Mouse (Mus musculus): ENCODE data around the gene Mylk3.

Gene Mylk3

GRCm38 (mm10) chr8:85386205-85386604 lies at the start of gene Mylk3:
Gene Mylk3 (minus strand): TSS chr8:85386345.
- CTCF ChIA-PET, result no interaction called here

DNA sequence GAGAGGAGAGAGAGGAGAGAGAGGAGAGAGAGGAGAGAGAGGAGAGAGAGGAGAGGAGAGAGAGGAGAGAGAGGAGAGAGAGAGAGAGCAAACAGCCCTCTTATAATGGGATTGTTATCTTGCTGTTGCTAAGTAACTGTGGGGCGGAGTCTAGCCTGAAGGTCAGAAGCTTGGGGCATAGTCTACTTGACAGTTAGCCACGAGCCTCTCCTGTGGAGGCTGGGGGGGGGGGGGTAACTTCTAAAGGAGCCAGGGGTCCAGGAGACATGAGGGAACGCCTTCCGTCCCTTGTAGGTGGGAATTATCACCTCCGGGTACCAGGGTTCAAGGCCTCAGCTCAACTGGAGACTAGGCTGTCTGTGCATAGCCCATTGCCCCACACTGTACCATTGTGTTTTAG lies 49.6 kb upstream of the Mylk3 start:
- CTCF ChIA-PET, result no interaction called here

DNA sequence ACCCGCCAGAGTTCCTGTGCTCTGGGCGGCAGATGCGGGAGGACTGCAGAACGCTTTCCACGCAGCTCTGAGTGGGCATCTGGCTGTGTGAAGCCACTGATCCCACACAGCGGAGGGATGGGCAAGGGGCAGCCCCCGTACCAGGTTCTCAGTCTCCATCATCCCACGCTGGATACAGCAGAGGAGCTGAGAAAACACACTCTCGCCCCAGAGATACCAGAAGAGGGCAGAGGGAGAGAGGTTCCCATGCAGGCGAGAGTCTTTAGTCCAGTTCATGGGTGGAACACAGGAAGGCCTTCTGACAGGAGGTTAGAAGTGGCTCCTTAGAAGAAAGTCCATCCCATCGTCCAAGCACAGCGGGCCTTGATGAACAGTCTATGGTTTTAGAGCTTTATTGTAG lies 48.7 kb upstream of the Mylk3 start:
- CTCF ChIA-PET, result no interaction called here

- CTCF ChIA-PET, result interaction anchor here (0.6 kb wide), 1 partner anchor 25 kb away, joined by 7 read pairs; no protein-coding TSS in a partner anchor
Observed at GRCm38 (mm10) chr8:85433017-85433393, 46.9 kb upstream of the Mylk3 start.

- CTCF ChIA-PET, result interaction anchor here (0.6 kb wide), 1 partner anchor 24 kb away, joined by 7 read pairs; no protein-coding TSS in a partner anchor
Observed at GRCm38 (mm10) chr8:85432168-85433016, 46.2 kb upstream of the Mylk3 start, which contains the start of gene 4921524J17Rik. Gene 4921524J17Rik (minus strand): TSS chr8:85432833.

DNA sequence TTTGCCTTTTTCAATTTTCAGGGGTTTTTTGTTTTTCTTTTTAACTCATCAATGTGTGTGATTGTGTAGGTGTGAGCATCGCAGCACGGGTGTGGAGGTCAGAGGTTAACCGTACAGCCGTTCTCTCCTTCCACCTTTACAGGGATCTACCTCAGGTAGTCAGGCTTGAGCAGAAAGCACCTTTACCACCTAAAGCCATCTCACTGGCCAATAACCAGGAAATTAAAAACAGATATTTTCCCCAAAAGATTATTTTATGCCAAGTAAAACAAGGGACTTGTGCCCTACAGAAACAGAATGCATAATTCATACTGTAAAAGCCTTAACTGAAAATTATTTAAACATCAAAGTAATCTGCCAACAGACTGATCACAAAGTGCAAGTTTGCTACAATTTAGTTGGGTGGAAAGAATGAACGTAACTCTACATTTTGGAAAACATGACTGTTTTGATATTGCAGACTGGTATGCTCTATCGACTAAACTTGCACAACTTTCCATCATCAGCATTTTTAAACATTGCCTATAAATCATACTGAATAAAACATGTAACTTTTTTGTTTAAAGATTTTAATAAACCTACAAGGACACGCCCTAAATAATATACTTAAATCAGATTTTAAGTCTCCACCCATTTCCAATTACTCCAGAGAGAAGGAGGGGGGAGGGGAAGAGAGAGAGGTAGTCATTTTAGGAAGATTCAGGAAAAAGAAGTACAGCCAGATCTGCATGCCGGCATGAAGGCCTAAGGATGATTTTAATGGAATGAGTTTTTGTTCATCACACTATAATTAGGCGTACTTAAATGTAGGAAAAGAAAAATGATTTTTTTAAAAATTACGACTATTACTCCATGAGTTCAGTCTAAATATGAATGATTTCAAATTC lies 45.4 kb upstream of the Mylk3 start:
- CTCF ChIA-PET, result no interaction called here

DNA sequence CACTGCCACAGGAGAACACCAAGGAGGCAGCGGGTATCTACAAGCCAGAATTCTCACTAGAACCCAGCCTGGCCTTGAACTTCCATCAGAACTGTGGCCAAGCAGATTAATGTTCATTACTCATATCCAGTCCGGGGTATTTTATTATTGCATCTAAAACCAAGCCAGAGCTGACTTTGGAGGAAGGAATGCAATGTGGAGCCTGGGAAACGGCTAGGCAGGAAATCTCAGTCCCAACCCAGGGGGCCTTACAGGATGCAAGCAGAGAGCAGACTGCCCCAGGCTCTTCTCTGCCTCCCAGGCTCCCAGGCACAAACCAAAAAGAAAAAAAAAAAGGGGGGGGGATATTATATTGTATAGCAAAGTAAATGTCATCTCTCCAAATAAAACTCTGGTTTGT lies 44.7 kb upstream of the Mylk3 start:
- CTCF ChIA-PET, result no interaction called here

DNA sequence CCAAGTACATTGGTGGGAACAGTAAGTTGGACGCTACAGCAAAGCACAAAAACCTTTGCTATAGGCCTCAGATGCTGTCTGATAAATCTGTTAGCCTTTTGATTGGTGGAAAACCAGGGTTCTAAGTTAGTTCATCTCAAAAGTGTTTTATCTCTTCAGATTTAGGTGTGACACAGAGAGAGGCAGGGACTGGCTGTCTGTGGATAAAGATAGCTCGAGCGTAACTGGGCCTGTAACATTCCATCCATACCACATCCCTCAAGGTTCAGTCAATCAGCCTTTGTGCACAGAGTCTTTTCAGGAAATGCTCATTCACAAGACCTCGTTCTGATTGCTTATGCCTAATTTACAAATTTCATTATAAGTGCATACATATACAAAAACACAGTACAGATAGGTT lies 43.1 kb upstream of the Mylk3 start:
- CTCF ChIA-PET, result no interaction called here

GRCm38 (mm10) chr8:85427026-85427425 lies 40.9 kb upstream of the Mylk3 start:
- CTCF ChIA-PET, result interaction anchor here (0.6 kb wide), 1 partner anchor 470 kb away, joined by 3 read pairs; no protein-coding TSS in a partner anchor

DNA sequence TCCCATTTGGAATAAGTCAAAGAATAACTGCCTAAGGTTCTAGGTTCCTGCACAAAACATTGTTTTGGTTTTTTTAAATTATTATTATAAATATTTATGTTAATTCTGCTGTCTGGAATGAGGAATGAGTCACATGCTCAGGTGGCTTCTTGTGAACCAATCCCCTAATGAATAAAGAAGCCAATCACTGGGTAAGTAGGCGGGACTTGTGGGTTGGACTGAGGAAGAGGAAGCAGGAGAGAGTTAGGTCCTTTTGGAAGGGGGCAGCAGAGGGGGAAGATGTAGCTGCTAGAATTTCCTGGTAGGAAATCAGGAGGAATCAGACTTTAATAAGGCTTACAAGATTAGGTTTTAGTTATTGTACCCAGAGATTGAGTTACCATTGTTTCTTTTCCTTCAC lies 35.2 kb upstream of the Mylk3 start:
- CTCF ChIA-PET, result no interaction called here

DNA sequence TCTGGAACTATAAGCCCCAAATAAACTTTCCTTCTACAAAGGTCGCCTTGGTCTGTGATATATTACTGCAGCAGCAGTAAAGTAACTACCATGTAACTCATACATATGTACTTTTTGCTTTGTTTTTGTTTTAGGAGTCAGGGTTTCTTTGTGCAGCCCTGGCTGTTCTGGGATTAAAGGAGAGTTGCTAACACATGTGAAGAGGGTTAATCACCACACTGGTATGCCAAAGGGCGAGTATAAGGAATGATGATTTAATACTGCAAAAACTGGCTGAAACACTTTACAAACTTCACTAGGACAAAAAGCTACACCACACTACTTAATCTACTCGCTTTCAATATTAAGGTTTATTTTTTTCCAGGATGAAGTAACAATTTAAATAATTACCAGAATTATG lies 22.4 kb upstream of the Mylk3 start:
- CTCF ChIA-PET, result interaction anchor here (0.6 to 0.7 kb wide), 2 partner anchors 24 to 53 kb away, joined by 7 to 14 read pairs; no protein-coding TSS in a partner anchor

DNA sequence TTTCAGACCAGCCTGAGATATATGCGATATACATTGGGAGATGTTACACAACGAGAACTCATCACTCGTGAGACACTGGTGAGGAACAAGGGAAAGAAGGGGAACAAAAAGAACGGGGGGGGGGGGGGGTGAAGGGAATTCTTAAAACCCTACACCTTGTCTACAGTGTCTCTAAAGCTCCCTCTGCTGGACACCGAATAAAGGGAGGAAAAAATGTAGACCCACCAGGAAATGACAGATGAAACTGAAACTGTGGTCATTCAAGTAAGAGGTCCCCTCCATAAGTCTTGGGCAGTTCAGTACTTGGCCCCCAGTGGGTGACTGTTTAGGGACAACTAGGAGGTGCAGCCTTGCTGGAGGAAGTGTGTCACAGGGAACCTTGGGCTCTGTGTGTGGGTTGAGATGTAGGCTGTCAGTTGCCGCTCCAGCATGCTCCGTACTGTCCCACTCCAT lies 21.9 kb upstream of the Mylk3 start:
- CTCF ChIA-PET, result interaction anchor here (0.6 to 0.7 kb wide), 3 partner anchors 25 to 1395 kb away, joined by 7 to 14 read pairs (median 7); no protein-coding TSS in a partner anchor

GRCm38 (mm10) chr8:85405961-85406360 lies 19.8 kb upstream of the Mylk3 start:
- CTCF ChIA-PET, result no interaction called here

- CTCF ChIA-PET, result no interaction called here
Observed at GRCm38 (mm10) chr8:85405418-85405817, 19.3 kb upstream of the Mylk3 start.

- CTCF ChIA-PET, result interaction anchor here (0.6 kb wide), 1 partner anchor 87 kb away, joined by 3 read pairs; no protein-coding TSS in a partner anchor
Observed at GRCm38 (mm10) chr8:85398548-85398947, 12.4 kb upstream of the Mylk3 start.

DNA sequence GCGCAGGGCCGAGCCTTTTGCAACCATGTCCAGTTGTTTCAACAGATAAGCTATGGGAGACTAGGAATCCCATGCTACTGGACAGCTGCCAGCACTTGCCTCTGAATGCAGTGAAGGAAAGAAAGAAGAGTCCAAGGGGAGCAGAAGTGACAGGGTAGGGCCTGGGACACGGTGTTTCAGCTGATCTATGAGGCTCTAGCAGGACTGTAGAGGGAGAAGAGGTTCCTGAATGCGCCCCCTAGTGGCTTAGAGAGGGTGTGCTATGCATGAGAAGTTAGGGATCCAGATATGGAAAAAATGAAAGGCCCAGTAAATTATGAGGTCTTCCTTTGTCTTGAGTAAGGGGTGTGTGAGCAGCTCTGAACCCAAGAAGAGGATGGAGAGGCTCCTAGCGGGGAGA lies 11.4 kb upstream of the Mylk3 start:
- CTCF ChIA-PET, result interaction anchor here (0.5 kb wide), 1 partner anchor 320 kb away, joined by 3 read pairs; no protein-coding TSS in a partner anchor

DNA sequence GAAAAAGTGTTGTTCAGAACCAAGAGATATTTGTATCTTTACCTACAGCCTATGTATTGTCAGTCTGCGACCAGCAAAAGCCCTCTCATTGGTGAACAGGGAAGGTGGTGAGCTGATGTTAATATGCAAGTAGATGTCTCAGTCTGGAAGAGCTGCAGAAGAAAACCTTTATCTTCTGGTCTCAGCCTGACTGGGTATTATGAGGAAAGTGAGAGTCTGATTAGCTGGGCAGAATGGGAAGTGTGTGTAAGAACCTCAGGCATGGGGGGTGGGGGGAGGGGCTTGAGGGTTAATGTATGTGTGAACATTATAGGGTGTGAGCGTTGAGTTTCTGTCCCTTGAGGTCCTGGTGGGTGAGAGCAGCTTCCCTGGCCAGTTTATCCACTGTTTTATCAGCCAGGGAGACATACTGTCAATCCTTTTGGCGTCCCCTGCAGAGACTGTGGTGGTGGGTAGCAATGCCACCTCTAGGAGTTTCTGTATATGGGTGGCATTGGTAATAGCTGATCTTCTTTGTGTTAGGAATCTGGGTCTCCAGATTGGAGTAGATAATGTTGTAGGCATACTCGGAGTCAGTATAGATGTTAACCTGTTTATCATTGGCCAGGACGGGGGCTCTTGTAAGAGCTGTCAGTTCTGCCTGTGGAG lies 10.4 kb upstream of the Mylk3 start:
- CTCF ChIA-PET, result no interaction called here

DNA sequence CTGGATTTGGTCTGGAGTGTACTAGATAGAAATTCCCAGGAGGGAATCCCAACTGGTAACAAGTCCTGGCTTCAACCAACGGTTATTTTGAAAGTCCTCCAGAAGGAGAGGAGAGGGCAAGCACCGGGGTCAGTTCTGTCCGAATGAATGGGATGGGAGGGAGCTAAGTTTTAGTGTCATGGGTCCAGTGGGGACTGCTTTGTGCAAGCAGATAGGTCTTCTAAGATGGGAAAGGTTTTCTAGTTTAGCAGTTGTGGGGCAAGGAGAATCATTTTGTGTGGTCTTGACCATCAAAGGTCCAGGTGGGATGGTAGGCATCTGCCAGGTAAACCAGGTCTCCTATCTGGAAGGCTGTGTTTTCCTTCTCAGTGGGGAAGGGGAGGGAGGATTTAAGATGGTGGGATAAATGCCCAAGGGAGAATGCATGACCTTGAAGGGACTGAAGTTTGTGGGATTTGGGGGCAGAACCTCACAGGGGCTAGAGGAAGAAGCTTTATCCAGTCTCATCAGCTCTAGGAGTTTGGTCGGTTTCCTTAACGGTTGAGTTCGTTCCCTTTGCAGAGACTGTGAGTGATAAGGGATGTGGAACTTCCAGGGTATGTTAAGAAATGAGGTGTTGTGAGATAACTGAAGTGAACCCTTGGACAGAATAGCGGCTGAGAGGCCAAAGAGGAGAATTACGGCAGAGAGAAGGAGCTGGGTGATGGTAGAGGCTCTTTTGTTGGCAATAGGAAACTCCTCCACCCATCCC lies 9.7 kb upstream of the Mylk3 start:
- CTCF ChIA-PET, result no interaction called here

DNA sequence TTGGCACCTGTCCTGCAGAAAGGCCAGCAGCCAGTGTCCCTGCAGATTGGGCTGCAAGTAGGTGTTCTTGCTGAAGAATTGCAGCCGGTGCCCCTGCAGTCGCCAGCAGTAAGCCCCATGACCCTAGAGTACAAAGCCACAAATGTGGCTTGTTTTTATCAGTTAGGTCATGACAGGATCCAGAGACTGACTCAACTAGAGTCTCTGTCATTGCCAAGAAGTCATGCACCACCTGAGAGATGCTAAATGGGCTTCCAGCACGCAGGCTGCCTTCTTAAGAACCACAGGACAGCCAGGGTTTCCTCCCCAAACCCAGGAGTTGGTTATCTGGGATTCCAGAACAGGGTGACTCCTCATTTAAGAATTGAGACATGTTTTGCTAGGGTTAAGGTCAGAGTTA lies 8.9 kb upstream of the Mylk3 start:
- CTCF ChIA-PET, result no interaction called here

DNA sequence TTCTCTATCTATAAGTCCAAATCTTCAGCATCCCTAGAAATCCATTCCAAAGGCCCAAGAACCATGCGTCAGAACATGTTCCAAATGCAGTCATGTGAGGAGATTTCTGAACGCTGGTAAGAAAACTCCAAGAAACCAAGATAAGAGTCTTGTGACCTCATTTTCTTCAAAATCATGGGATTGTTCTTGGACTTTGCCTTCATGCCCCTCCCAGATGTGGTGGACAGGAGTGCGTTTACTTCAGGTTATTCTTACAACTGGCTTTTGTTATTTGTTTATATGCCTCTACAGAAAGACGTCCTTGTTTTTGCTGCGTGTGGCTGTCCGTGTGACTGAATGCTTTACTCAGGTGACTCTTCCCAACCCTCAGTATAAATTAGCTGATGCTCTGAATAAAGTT lies 7.1 kb upstream of the Mylk3 start:
- CTCF ChIA-PET, result interaction anchor here (0.5 kb wide), 1 partner anchor 1228 kb away, joined by 5 read pairs; no protein-coding TSS in a partner anchor

DNA sequence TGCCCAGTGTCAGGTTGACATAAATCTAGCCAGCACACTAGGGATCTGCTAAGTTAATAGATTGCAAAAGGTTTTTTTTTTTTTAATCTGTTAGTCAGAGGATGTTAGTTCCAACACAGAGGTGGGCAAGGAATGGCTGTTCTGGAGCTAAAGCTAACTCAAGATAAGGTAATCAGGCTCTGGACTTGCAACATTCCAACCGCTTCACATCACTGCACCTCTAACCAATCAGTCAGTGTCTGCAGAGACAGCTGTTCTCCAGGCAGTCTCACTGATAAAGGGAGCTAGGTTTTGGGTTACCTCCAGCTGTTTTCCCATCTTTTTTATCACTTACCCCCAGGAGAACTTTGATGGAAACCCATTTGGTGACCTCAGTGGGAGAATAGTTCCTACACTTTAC lies 5.3 kb upstream of the Mylk3 start:
- CTCF ChIA-PET, result no interaction called here
